ENCODE assay signal across 1 mouse cellular context in the genomic region with DNA sequence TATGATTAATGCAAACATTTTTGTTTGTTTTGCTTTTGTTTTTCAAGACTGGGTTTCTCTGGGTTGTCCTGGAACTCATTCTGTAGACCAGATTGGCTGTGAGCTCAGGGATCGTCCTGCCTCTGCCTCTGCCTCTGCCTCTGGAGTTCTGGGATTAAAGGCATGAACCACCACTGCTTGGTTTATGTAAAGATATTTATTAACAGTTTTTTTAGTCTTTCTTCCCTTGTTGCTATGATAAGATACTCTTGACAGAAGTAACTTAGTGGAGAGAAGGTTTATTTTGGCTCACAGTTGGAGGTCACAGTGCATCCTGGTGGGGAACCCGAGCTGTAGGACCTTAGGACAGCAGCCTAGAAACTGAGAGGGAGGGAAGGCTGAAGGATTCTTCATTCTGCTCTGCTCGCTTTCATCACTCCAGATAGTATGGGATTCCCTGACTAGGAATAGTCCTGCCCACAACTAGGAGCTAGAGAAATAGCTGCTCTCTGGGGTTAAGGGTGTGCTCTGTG.
TF ChIP-seq lines count a peak whose summit lies in the region.

No protein-coding gene starts in this region.

TF ChIP-seq in MEL, 35 proteins besides CTCF, POLR2A, EP300 and RAD21 (continued from another document):
- TF ChIP-seq TCF12 (IDR thresholded peaks at IDR 0.05; ENCODE audit: low read depth, low read length): peak; percentile 43; the same call in 1 of the 2 replicates
- TF ChIP-seq UBTF (IDR thresholded peaks at IDR 0.05; ENCODE audit: borderline replicate concordance, insufficient read depth, low read depth, low read length): no peak
- TF ChIP-seq ZC3H11A (IDR thresholded peaks at IDR 0.05; ENCODE audit: low read depth, low read length): no peak
- TF ChIP-seq MXI1 (IDR thresholded peaks at IDR 0.05; ENCODE audit: low read depth, low read length): 0 out of 2 replicates have a peak, but pooled peaks have one; percentile 30
- TF ChIP-seq ZMIZ1 (IDR thresholded peaks at IDR 0.05; ENCODE audit: low read depth, low read length): 0 out of 2 replicates have a peak, but pooled peaks have one; percentile 60
- no peak for TF ChIP-seq KAT2A (conservative IDR thresholded peaks at IDR 0.05; ENCODE audit: low read depth, low read length)
- peak; percentile 66 for TF ChIP-seq SIN3A (IDR thresholded peaks at IDR 0.05; ENCODE audit: low read length)
- TF ChIP-seq MEF2A (IDR thresholded peaks at IDR 0.05; ENCODE audit: extremely low read depth, insufficient replicate concordance, low read depth, low read length, poor library complexity, severe bottlenecking): no peak
- TF ChIP-seq CHD1 (IDR thresholded peaks at IDR 0.05; ENCODE audit: low read depth, low read length): no peak
- TF ChIP-seq ZNF384 (IDR thresholded peaks at IDR 0.05; ENCODE audit: low read depth, low read length): peak; percentile 45
- no peak; the same call in 1 of the 2 replicates for TF ChIP-seq GATA1 (IDR thresholded peaks at IDR 0.05; ENCODE audit: low read depth, low read length)
- no peak for TF ChIP-seq USF1 (IDR thresholded peaks at IDR 0.05; ENCODE audit: low read depth, low read length)
- TF ChIP-seq MAFK (IDR thresholded peaks at IDR 0.05; ENCODE audit: borderline replicate concordance, low read depth, low read length): no peak
- no peak for TF ChIP-seq E2F4 (IDR thresholded peaks at IDR 0.05; ENCODE audit: borderline replicate concordance, low read depth, low read length)
- no peak for TF ChIP-seq MAZ (IDR thresholded peaks at IDR 0.05; ENCODE audit: low read depth, low read length)
- no peak for TF ChIP-seq CHD2 (IDR thresholded peaks at IDR 0.05; ENCODE audit: low read length)
- TF ChIP-seq ELF1 (IDR thresholded peaks at IDR 0.05; ENCODE audit: low read depth, low read length): no peak
- no peak for TF ChIP-seq ZKSCAN1 (IDR thresholded peaks at IDR 0.05; ENCODE audit: low read depth, low read length)
- no peak for TF ChIP-seq MYC (IDR thresholded peaks at IDR 0.05; ENCODE audit: low read depth, low read length)
- no peak; the same call in 1 of the 2 replicates for TF ChIP-seq RCOR1 (IDR thresholded peaks at IDR 0.05; ENCODE audit: low read depth, low read length)
- TF ChIP-seq GABPA (IDR thresholded peaks at IDR 0.05; ENCODE audit: low read depth, low read length): no peak
- TF ChIP-seq JUND (IDR thresholded peaks at IDR 0.05; ENCODE audit: low read depth, low read length): no peak
- no peak for TF ChIP-seq HCFC1 (IDR thresholded peaks at IDR 0.05; ENCODE audit: low read depth, low read length)
TF ChIP-seq in MEL: peak in this region for 5.
